Mouse (Mus musculus) forebrain, embryonic 11.5 days (tissue): ENCODE data around the gene Krt7. TPM values are rescaled to one million over a fixed set of nuclear protein-coding genes. Genes with fewer than 3 reads are reported as not detected.

Source experiments
- ATAC-seq: fragments of 200-750 bp; cut with Nextera tagmentation; replicated peaks from 2 replicates; pipeline ENCODE4 v1.8.0; 2017; ENCODE audit warnings: moderate TSS enrichment; ENCODE audit not compliant: low FRiP score
- DNase-seq: peaks from one replicate; pipeline ENCODE4 v3.0.0-alpha.2; 2017; ENCODE audit warnings: low spot score
- H3K27ac ChIP-seq: fragments of 300-500 bp; sonication (generic); 2 replicates; pipeline ENCODE4 v1.5.1; 2014; ENCODE audit warnings: low read depth, low read length
- H3K27me3 ChIP-seq: fragments of 300-500 bp; sonication (generic); 2 replicates; pipeline ENCODE4 v1.6.1; 2014; ENCODE audit warnings: mild to moderate bottlenecking, low read length, mixed read lengths; ENCODE audit not compliant: control insufficient read depth, insufficient read depth
- H3K36me3 ChIP-seq: fragments of 300-500 bp; sonication (generic); 2 replicates; pipeline ENCODE4 v1.6.1; 2014; ENCODE audit warnings: mild to moderate bottlenecking, low read length, moderate library complexity, mixed read lengths; ENCODE audit not compliant: control insufficient read depth, insufficient read depth
- H3K4me1 ChIP-seq: fragments of 300-500 bp; sonication (generic); replicated peaks from 2 replicates; pipeline ENCODE4 v1.6.1; 2014; ENCODE audit warnings: low read length, mixed read lengths; ENCODE audit not compliant: control insufficient read depth, insufficient read depth
- H3K4me2 ChIP-seq: fragments of 300-500 bp; sonication (generic); 2 replicates; pipeline ENCODE4 v1.6.1; 2014; ENCODE audit warnings: low read depth, mild to moderate bottlenecking, low read length, moderate library complexity, mixed read lengths; ENCODE audit not compliant: severe bottlenecking
- H3K4me3 ChIP-seq: fragments of 300-500 bp; sonication (generic); 2 replicates; pipeline ENCODE4 v1.5.1; 2014; ENCODE audit warnings: low read depth, low read length
- H3K9ac ChIP-seq: fragments of 300-500 bp; sonication (generic); 2 replicates; pipeline ENCODE4 v1.6.1; 2014; ENCODE audit warnings: low read length
- H3K9me3 ChIP-seq: fragments of 300-500 bp; sonication (generic); 2 replicates; pipeline ENCODE4 v1.6.1; 2016; ENCODE audit warnings: low read length, mixed read lengths; ENCODE audit not compliant: control insufficient read depth
- WGBS: fragments of 180-500 bp; shearing (Covaris S2); extraction: QIAGEN DNeasy Blood & Tissue Kit; methylation state at CpG from one replicate; pipeline ENCODE4 v1.1.7; 2014; 5-methylcytosine and 5-hydroxymethylcytosine counted together
- microRNA counts: library from miRNA; unstranded; fragments of <30 nt; microRNA quantifications from one replicate; lab custom pipeline; 2015
- microRNA-seq: library from miRNA; unstranded; fragments of <30 nt; microRNA quantifications from one replicate; pipeline ENCODE4, GENCODE M21; 2016; ENCODE audit not compliant: insufficient number of aligned reads
- polyA plus RNA-seq: library from polyadenylated mRNA; unstranded; fragments of >200 nt; fragmentation: Nextera tagmentation; extraction: Ambion mirVana; gene quantifications from 2 replicates; pipeline ENCODE4 v1.2.1, GENCODE M21; 2014

Gene Krt7
- polyA plus RNA-seq, 1 experiment from 2014 or later, result 6.8 TPM

GRCm38 (mm10) chr15:101469093-101469492, 58.2 kb downstream of the Krt7 start:
- no peak overlapping the region for H3K4me3 ChIP-seq
- DNase-seq (no peak), ATAC-seq (no peak)
- H3K27me3 ChIP-seq, result no peaks in the 10 kb centered on the region
- H3K9ac ChIP-seq, result no peak overlapping the region
- no peaks in the 10 kb centered on the region for H3K9me3 ChIP-seq
- WGBS, result 87% methylated on average over 4 of the region's 4 CpGs
- no peaks in the 10 kb centered on the region for H3K4me1 ChIP-seq
- no peak overlapping the region for H3K4me2 ChIP-seq
- H3K36me3 ChIP-seq, result no peaks in the 10 kb centered on the region
- H3K27ac ChIP-seq, result no peak overlapping the region

- Histone ChIP-seq H3K27me3 (no peaks in the 10 kb centered on the region), H3K4me2 (no peak within 1 kb of the TSS), H3K9me3 (no peaks in the 10 kb centered on the region), H3K4me1 (no peaks in the 10 kb centered on the region), H3K27ac (no peak within 1 kb of the TSS), H3K36me3 (no peaks in the 10 kb centered on the region), H3K4me3 (no peak within 1 kb of the TSS), H3K9ac (no peak within 1 kb of the TSS)
- DNase-seq, result peak; percentile 77
- WGBS, result 33% methylated on average over 10 of the region's 10 CpGs
- no peak for ATAC-seq
These were observed 62.2 kb downstream of the Krt7 start, which contains the start of gene Krt86 for GRCm38 (mm10) chr15:101472952-101473528. Gene Krt86 (plus strand): TSS chr15:101473478.

GRCm38 (mm10) chr15:101479007-101479665, 68.3 kb downstream of the Krt7 start:
- peak overlapping the region; percentile 27; the same call in 1 of the 2 replicates for H3K9ac ChIP-seq
- WGBS, result 9% methylated on average over 31 of the region's 31 CpGs
- H3K4me1 ChIP-seq, result no peaks in the 10 kb centered on the region; the same call in 1 of the 2 replicates
- ATAC-seq (peak; percentile 39; the same call in 1 of the 2 replicates), DNase-seq (peak; percentile 82)
- no peaks in the 10 kb centered on the region for H3K36me3 ChIP-seq
- H3K9me3 ChIP-seq, result no peaks in the 10 kb centered on the region
- no peaks in the 10 kb centered on the region for H3K27me3 ChIP-seq
- H3K4me2 ChIP-seq, result peak overlapping the region; percentile 48
- peak overlapping the region; percentile 12; the same call in 1 of the 2 replicates for H3K4me3 ChIP-seq
- no peak overlapping the region for H3K27ac ChIP-seq

- Histone ChIP-seq H3K9me3 (no peaks in the 10 kb centered on the region), H3K4me2 (peak overlapping the region; percentile 48), H3K4me1 (no peaks in the 10 kb centered on the region; the same call in 1 of the 2 replicates), H3K4me3 (peak overlapping the region; percentile 12; the same call in 1 of the 2 replicates), H3K9ac (peak overlapping the region; percentile 27; the same call in 1 of the 2 replicates), H3K36me3 (no peaks in the 10 kb centered on the region), H3K27me3 (no peaks in the 10 kb centered on the region), H3K27ac (no peak overlapping the region)
- ATAC-seq (no peak), DNase-seq (peak; percentile 54)
- 34% methylated on average over 11 of the region's 11 CpGs for WGBS
These were observed 68.8 kb downstream of the Krt7 start for GRCm38 (mm10) chr15:101479666-101480060.

MicroRNAs within 50 kb of the gene (microRNA counts, 519-probe panel; counts per million panel counts)
- 31.2 counts per million for microRNA mmu-miR-1941-3p (lab: Ali Mortazavi, UCI)
- 31.2 counts per million for microRNA mmu-miR-1941-5p (lab: Ali Mortazavi, UCI)

Small RNA genes within 50 kb of the gene (microRNA-seq; reads per million reads assigned to microRNA genes)
- not detected for gene Mir1941

Other genes starting within 250 kb of the Krt7 start
- 15.0 and 16.0 TPM in 2 replicates for gene Acvr1b, start 237.0 kb upstream of the Krt7 start, polyA plus RNA-seq
- 4.6 and 5.6 TPM in 2 replicates for gene Grasp, start 186.9 kb upstream of the Krt7 start, polyA plus RNA-seq
- 2.6 and 2.7 TPM in 2 replicates for gene Nr4a1, start 156.8 kb upstream of the Krt7 start, polyA plus RNA-seq
- 62.1 and 65.7 TPM in 2 replicates for gene Atg101, start 126.8 kb upstream of the Krt7 start, polyA plus RNA-seq
- 0.21 and 0.71 TPM in 2 replicates for gene 6030408B16Rik, start 117.8 kb upstream of the Krt7 start, polyA plus RNA-seq
- not detected in 2 replicates for gene Krt80, start 40.9 kb upstream of the Krt7 start, polyA plus RNA-seq
- 0.12 TPM in 1 of 2 replicates, not detected in the other for gene Krt87, start 27.8 kb downstream of the Krt7 start, polyA plus RNA-seq
- gene Krt88, start 36.7 kb downstream of the Krt7 start, polyA plus RNA-seq, result not detected in 2 replicates
- not detected in 2 replicates for gene Krt81, start 52.7 kb downstream of the Krt7 start, polyA plus RNA-seq
- not detected in 2 replicates for gene Krt86, start 62.4 kb downstream of the Krt7 start, polyA plus RNA-seq
- gene Krt83, start 80.5 kb downstream of the Krt7 start, polyA plus RNA-seq, result 0.27 TPM in 1 of 2 replicates, not detected in the other
- gene Gm49425, start 106.2 kb downstream of the Krt7 start, polyA plus RNA-seq, result not detected in 2 replicates
- gene Krt84, start 121.8 kb downstream of the Krt7 start, polyA plus RNA-seq, result not detected in 2 replicates
- not detected in 2 replicates for gene Krt82, start 139.6 kb downstream of the Krt7 start, polyA plus RNA-seq
- 0.21 and 0.41 TPM in 2 replicates for gene Krt90, start 151.9 kb downstream of the Krt7 start, polyA plus RNA-seq
- gene Krt75, start 162.9 kb downstream of the Krt7 start, polyA plus RNA-seq, result not detected in 2 replicates
- not detected in 2 replicates for gene Gm5414, start 217.1 kb downstream of the Krt7 start, polyA plus RNA-seq
- gene Gm5478, start 236.3 kb downstream of the Krt7 start, polyA plus RNA-seq, result not detected in 2 replicates